Mouse (Mus musculus): ENCODE data around the gene Gm26602. TPM values are rescaled to one million over a fixed set of nuclear protein-coding genes. Genes with fewer than 3 reads are reported as not detected.

Gene Gm26602
- total RNA-seq, 2 experiments from 2014 or later, result not detected

GRCm38 (mm10) chr10:79914948-79915596 lies 4.4 kb downstream of the Gm26602 start:
- intact Hi-C loops (cut with DNase I), result no loop called here
- DNase-seq, result no peak

GRCm38 (mm10) chr10:79916081-79916480 lies 5.4 kb downstream of the Gm26602 start:
- intact Hi-C loops (cut with DNase I), result no loop called here
- DNase-seq, result no peak

- intact Hi-C loops (cut with DNase I), result no loop called here
Measured at GRCm38 (mm10) chr10:79916808-79917531, 6.3 kb downstream of the Gm26602 start, which contains the start of gene Kiss1r. Gene Kiss1r (plus strand): TSS chr10:79916971.

GRCm38 (mm10) chr10:79917532-79918100 lies 7.0 kb downstream of the Gm26602 start:
- intact Hi-C loops (cut with DNase I), result no loop called here
- DNase-seq, result no peak

More at GRCm38 (mm10) chr10:79916808-79917531, 6.3 kb downstream of the Gm26602 start, which contains the start of gene Kiss1r:
- DNase-seq, result peak; percentile 82 to 84

DNA sequence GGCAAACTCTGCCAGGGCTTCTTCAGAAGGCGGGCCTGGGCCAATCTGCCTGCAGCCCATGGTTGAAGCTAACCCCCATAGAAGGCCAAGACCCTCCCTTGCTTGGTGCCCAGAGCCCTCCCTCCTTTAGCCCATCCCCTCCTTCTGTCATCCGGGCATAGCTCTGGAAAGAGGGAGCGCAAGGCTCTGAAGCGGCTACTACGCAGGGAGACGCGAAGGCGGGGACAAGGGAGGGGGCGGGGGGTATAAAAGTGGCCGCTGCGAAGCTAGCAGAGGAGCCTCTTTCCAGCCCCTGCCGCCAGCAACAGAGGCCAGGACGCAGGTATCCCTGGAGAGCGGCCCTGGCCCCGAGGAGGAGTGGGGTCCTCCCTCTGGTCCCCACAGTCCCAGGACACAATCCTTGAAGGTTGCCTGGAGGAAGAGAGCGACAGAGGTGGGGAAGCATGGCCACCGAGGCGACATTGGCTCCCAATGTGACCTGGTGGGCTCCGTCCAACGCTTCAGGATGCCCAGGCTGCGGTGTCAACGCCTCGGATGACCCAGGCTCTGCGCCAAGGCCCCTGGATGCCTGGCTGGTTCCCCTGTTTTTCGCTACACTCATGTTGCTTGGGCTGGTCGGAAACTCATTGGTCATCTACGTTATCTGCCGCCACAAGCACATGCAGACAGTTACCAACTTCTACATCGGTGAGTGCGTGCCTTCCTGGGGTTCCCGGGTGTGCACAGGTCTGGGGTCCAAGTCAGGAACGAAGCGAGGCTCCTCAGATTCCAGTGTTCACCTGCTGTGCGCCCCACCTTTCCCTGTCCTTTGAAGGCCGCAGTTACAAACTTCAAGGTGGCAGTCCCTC lies 7.8 kb downstream of the Gm26602 start:
- intact Hi-C loops (cut with DNase I), result no loop called here
- DNase-seq, result no peak

GRCm38 (mm10) chr10:79919251-79919849 lies 8.7 kb downstream of the Gm26602 start:
- intact Hi-C loops (cut with DNase I), result no loop called here
- DNase-seq, result no peak

DNA sequence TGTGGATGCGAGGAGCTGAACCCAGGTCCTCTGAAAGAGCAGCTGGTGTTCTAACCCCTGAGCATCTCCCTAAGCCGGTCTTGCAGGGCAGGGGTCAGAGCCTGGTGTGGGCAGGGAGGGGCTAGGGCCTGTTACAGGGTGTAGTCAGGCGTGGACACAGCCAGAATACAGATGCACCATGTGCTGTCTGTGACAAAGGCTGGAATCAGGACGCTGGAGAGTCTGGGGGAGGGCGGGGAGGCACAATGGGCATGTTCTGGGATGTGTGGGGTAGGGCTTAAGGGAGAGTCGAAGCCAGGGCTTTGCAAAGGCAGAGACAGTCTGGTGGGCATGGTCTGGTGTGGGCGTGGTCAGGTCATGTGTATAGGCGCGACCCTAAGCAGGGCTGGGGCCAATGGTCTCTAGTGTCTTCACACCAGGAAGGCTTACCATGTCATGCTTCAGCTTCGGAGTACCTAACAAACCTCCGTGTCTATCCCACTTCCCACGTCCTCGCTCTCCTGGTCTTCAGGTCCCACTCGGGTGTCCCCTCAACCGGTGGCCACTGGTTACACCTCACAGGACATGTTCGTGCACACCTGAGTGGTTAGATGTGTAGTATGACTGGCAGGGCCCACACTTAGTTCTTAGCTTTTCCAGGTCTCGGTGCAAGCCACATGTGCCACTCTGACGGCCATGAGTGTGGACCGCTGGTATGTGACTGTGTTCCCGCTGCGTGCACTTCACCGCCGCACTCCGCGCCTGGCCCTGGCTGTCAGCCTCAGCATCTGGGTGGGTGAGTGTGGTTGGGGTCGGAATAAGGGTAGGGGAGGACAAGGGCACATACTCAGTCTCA lies 9.6 kb downstream of the Gm26602 start:
- intact Hi-C loops (cut with DNase I), result no loop called here
- DNase-seq, result no peak

DNA sequence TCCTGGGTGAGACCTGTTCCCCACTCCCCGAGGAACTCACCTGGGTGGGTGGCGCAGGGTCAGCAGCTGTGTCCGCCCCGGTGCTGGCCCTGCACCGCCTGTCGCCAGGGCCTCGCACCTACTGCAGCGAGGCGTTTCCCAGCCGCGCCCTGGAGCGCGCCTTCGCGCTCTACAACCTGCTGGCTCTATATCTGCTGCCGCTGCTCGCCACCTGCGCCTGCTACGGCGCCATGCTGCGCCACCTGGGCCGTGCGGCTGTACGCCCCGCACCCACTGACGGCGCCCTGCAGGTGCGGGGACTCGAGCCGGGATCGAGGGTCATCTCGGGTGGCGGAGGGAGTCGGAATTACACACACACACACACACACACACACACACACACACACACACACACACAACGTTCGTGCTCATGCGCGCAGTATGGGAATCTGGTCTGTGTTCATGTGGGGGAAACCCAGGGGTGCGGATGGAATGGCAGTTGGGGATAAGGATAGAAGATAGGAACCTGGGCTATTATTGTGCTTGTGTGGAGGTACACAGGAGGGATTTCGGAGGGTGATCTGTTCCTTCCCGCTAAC lies 10.4 kb downstream of the Gm26602 start, which contains the start of gene R3hdm4:
TSS of gene R3hdm4 (minus strand) at position 251 of the 578 bp plus-strand sequence.
- intact Hi-C loops (cut with DNase I), result no loop called here
- no peak for DNase-seq

- intact Hi-C loops (cut with DNase I), result no loop called here
- DNase-seq, result no peak
Measured at GRCm38 (mm10) chr10:79921572-79921971, 10.9 kb downstream of the Gm26602 start.

- DNase-seq, result peak; percentile 86 to 94
- intact Hi-C loops (cut with DNase I), result loop anchor here (1.0 kb wide), 2 partner anchors 33 kb away; no protein-coding TSS in a partner anchor
Measured at GRCm38 (mm10) chr10:79924998-79925784, 14.5 kb downstream of the Gm26602 start.

GRCm38 (mm10) chr10:79925785-79926490 lies 15.3 kb downstream of the Gm26602 start:
- intact Hi-C loops (cut with DNase I), result loop anchor here (1.0 to 2.0 kb wide), 2 partner anchors 29 to 32 kb away; no protein-coding TSS in a partner anchor
- DNase-seq, result no peak

DNA sequence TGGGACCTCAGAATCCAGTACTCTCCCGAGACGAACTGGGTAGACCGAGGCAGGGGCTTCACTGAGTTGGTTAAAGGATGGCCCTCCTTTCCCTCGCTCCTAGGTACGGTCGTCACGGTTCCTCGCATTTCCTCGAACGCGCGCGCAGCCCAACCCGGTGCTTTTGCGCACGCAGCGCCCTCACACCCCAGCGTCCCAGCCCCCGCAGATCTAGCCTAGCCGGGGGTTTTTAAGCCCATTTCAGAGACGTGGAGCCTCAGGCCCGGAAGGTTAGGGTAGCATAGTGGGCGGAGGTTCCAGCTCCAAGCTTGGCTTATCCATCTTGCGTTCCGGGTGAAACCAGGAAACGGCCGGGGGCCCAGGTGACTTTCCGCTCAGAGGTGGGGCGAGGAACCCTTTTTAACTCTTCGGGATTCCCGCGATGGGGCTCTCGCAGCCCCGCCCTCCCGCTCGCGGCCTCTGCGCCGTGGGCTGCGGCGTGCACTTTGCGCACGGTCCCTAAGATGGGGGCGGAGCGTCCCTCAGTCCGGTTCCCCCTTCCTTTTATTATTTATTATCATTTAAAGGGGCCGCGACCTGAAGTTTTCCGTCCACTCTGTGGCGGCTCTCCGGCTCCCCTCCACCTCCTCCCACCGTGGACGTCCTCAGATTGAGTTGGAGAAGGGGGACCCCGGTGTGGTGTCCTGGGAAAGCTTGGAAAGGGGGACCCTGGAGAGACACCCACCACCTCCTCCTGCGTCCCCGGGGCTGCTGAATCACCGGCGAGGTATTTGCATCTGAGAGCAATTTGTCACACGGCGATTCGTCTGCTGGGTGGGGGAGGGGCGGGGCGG lies 16.1 kb downstream of the Gm26602 start, which contains the start of gene Arid3a:
TSS of gene Arid3a (plus strand) at position 553 of the 833 bp plus-strand sequence.
- intact Hi-C loops (cut with DNase I), result loop anchor here (2.0 kb wide), 1 partner anchor 28 kb away; no protein-coding TSS in a partner anchor
- DNase-seq, result peak; percentile 77 to 83

DNA sequence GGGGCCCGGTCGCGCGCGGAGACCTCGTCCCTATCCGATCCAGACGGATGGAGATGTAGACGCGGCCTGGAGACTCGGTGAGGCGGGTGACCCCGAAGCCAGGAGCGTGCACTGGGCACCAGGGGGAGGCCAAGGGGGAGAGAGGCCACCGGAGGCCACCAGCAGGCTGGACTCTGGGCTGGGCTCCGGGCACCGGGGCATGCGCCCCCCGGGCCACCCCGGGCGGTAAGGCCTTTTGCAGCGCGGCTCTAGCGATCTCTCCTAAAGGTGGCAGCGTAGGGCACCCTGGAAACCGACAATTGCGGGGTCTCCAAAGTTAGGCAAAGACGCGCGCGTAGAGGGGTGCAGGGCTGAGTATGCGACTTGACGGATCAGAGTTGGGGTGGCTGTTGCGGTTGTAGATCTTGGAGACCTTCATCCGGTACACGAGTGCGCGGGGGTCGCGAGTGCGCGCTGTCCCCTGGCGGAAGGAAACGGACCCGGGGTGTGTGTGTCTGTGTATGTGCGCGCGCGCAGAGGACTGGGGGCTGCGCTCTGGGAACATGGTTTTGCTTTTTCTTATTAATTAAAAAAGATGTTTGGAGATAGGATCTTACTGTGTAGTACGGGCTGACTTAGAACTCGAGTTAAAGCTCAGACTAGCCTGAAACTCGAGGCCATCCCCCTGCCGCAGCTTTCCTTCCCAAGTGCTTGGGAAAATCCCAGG lies 16.8 kb downstream of the Gm26602 start:
- intact Hi-C loops (cut with DNase I), result loop anchor here (2.0 kb wide), 1 partner anchor 27 kb away; no protein-coding TSS in a partner anchor
- peak in 1 of 2 experiments; percentile 58 for DNase-seq

DNA sequence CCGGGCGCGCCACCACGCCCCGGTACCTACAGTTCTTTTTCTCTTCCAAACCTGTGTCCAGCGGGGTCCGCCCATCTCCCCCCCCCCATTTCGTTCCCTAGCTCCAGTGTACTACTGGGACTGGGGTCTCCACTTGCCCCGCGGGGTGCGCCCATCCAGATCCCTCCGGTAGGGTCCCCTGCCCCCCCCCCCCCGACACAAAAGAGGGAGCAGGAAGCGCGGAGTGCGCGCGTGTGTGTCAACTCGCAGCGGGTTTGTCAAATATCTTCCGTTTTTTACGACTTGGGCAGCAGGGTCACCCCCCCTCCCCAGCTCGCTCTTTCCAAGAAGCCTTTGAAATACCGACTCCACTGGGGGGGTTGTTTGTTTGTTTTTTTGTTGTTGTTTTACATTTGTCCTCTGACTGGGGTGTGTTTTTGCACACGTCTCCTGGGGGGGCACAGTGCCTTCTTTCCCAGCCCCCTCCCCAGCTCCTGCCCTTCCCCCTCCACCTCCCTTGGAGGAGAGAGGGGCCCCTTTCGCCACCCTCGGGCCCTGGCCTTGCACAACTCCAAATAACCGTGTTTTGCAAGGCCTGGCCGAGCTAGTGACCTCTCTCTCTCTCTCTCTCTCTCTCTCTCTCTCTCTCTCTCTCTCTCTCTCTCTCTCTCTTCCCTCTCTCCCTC lies 17.5 kb downstream of the Gm26602 start:
- intact Hi-C loops (cut with DNase I), result no loop called here
- DNase-seq, result no peak

All from gastrocnemius, postnatal 36 days (tissue).